In the genomic region with DNA sequence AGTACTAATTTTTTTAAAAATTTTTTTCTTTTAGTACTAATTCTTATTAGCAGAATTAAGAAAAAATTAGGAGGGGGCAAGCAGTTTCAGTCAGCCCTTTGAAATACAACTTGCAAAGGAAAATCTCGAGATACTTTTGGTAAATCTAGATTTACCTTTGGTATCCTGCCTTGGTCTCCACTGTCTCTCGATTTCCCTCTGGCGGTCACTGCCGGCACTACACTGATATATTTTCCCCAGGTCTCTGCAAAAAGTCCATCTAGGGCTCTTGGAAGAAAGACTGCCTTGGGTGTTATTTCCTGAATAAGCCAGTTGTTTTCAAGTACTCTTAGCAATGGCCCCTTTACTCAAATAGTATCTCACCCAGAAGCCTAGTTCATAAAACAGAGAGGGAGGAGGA, we compare ENCODE assay signal across 8 mouse cellular contexts.
DNase-seq lines count a peak whose midpoint lies in the region; TF ChIP-seq lines count a peak whose summit lies in the region.

No protein-coding gene starts in this region.

- peak; percentile 38 for TF ChIP-seq CTCF in C2C12 (IDR thresholded peaks at IDR 0.05; ENCODE audit: control insufficient read depth, insufficient read depth, insufficient read length)
- TF ChIP-seq CTCF in layer of hippocampus, adult 2 months (conservative IDR thresholded peaks at IDR 0.05): peak; percentile 94

- peak; percentile 70 for DNase-seq in T-cell, adult 2 months (ENCODE audit: low spot score)
- DNase-seq in cerebellum, postnatal 14 days: peak; percentile 88 to 93
- DNase-seq in gastrocnemius, postnatal 10 days: peak; percentile 81
- DNase-seq in layer of hippocampus, adult 2 months (ENCODE audit: low spot score in 2 of 2): peak; percentile 70 to 91
- peak; percentile 84 for DNase-seq in lung, postnatal 14 days
- DNase-seq in right cerebral cortex, adult 2 months (ENCODE audit: low spot score in 2 of 2): peak; percentile 92 to 96
- DNase-seq in urinary bladder, postnatal 14 days (ENCODE audit: low spot score): peak; percentile 80

- H3K4me3 ChIP-seq in C2C12 (ENCODE audit: insufficient read depth, poor library complexity, severe bottlenecking): no peak overlapping the region
- H3K4me3 ChIP-seq in layer of hippocampus, adult 2 months: no peak overlapping the region

- H3K27ac ChIP-seq in layer of hippocampus, adult 2 months: 0 out of 2 replicates have a peak overlapping the region, but pooled peaks have one; percentile 33

- H3K79me3 ChIP-seq in C2C12 (ENCODE audit: low read depth): no peaks in the 10 kb centered on the region

- no peaks in the 10 kb centered on the region for H3K27me3 ChIP-seq in C2C12 (ENCODE audit: control insufficient read depth, insufficient read depth, insufficient read length)

- H3K79me2 ChIP-seq in C2C12 (ENCODE audit: control insufficient read depth, insufficient read depth): no peaks in the 10 kb centered on the region

- no peak overlapping the region for H3ac ChIP-seq in C2C12 (ENCODE audit: control insufficient read depth, insufficient read length, low read depth)

- no peaks in the 10 kb centered on the region for H3K36me3 ChIP-seq in C2C12 (ENCODE audit: control insufficient read depth, insufficient read depth)

TF ChIP-seq in C2C12, 6 proteins besides CTCF, POLR2A, EP300 and RAD21:
- no peak for TF ChIP-seq MYOD1 (IDR thresholded peaks at IDR 0.05; ENCODE audit: control insufficient read depth, insufficient read length, low read depth)
- TF ChIP-seq MYOG (IDR thresholded peaks at IDR 0.05; ENCODE audit: control insufficient read depth, extremely low read depth, insufficient read length): no peak
- TF ChIP-seq MAX (IDR thresholded peaks at IDR 0.05): no peak
- no peak for TF ChIP-seq CEBPB (IDR thresholded peaks at IDR 0.05; ENCODE audit: low read depth)
- TF ChIP-seq FOSL1 (IDR thresholded peaks at IDR 0.05; ENCODE audit: insufficient read depth, low read length, poor library complexity, severe bottlenecking): no peak
- TF ChIP-seq USF1 (IDR thresholded peaks at IDR 0.05; ENCODE audit: low read depth): no peak
